Mouse (Mus musculus) ovary, adult 18-20 months (tissue): Measurements from ENCODE around the gene Sprr1b.
"Not testable (repeated sequence)": the region's sequence is repeated elsewhere in the genome, so short reads cannot be mapped to it uniquely, and the experiment has no call there.

Source experiments
- DNase-seq: peaks from one replicate; pipeline ENCODE4 v3.0.0; 2022; ENCODE audit warnings: low spot score, mixed read lengths

Gene Sprr1b

GRCm38 (mm10) chr3:92438689-92439088 is at the start of gene Sprr1b:
TSS of gene Sprr1b (minus strand) at chr3:92438789.
- no peak for DNase-seq

- DNase-seq = no peak
Measured at GRCm38 (mm10) chr3:92486307-92486706, 47.7 kb upstream of the Sprr1b start.

- DNase-seq = no peak
Measured at GRCm38 (mm10) chr3:92485863-92486262, 47.3 kb upstream of the Sprr1b start, which contains the start of gene Sprr1a. TSS of gene Sprr1a (minus strand) at chr3:92485895.

GRCm38 (mm10) chr3:92481249-92481648 is 42.7 kb upstream of the Sprr1b start:
- DNase-seq = not testable (repeated sequence)

- no peak for DNase-seq
Measured at GRCm38 (mm10) chr3:92470111-92470510, 31.5 kb upstream of the Sprr1b start.

GRCm38 (mm10) chr3:92467424-92467823 is 28.8 kb upstream of the Sprr1b start:
- DNase-seq = no peak

GRCm38 (mm10) chr3:92466576-92466975 is 28.0 kb upstream of the Sprr1b start:
- DNase-seq = no peak

GRCm38 (mm10) chr3:92458620-92459019 is 20.0 kb upstream of the Sprr1b start, which contains the start of gene Sprr3:
TSS of gene Sprr3 (minus strand) at chr3:92458720.
- no peak for DNase-seq

GRCm38 (mm10) chr3:92455151-92455550 is 16.6 kb upstream of the Sprr1b start:
- no peak for DNase-seq

GRCm38 (mm10) chr3:92440177-92440576 is 1.6 kb upstream of the Sprr1b start:
- no peak for DNase-seq

- DNase-seq = no peak
Measured at GRCm38 (mm10) chr3:92432282-92432681, 6.3 kb downstream of the Sprr1b start, which contains the start of gene Sprr2k. TSS of gene Sprr2k (plus strand) at chr3:92432582.

- DNase-seq = no peak
Measured at GRCm38 (mm10) chr3:92429323-92429722, 9.3 kb downstream of the Sprr1b start, which contains the start of gene Gm9774. TSS of gene Gm9774 (minus strand) at chr3:92429423.

GRCm38 (mm10) chr3:92417782-92418181 is 20.8 kb downstream of the Sprr1b start, which contains the start of gene Sprr2j-ps:
TSS of gene Sprr2j-ps (plus strand) at chr3:92418082.
- DNase-seq = no peak

GRCm38 (mm10) chr3:92407691-92408090 is 30.9 kb downstream of the Sprr1b start, which contains the start of gene Sprr2i:
TSS of gene Sprr2i (plus strand) at chr3:92407991.
- no peak for DNase-seq

- DNase-seq = no peak
Measured at GRCm38 (mm10) chr3:92394301-92394700, 44.3 kb downstream of the Sprr1b start.
